Mouse (Mus musculus): ENCODE measurements around the gene Tmem51.

The Tmem51 gene

DNA sequence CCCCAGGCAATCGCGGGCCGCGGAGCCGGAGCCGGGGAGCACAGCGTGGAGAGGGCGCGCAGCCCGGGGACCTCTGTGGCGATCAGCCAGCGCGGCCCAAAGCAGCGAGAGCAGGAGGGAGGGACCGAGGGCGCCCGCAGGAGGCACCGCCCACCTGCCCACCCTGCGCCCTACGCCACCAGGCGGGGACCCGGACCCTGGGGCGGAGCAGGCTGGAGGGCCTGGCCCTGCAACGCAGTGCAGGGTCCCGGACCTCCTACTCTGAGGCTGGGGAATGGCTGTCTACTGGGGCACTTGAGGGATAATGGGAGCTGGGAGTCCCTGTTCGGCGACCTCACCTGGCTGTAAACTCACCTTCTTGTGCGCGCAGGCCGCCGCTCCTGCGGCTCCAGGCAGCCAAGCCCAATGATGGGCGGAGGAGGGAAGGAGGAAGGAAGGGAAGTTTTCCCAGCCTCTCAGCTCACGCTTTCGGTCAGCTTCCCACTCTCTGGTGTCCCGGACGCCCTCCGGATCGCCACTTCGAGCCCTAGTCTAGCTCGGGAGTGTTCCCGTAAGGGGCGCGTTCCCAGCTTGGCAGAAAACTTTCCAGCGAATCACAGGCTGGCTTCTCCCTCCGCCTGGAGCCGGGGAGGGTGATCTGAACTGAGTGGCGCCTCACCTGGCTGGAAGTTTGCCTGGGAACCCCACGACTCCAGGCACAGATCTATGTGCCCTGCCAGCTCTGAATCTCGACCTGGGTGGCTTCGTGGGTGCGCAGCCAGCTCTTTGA, at the start of gene Tmem51:
Gene Tmem51, minus strand, starts transcription at position 174 of the 769 bp plus-strand sequence.
- DNase-seq = no peak

DNA sequence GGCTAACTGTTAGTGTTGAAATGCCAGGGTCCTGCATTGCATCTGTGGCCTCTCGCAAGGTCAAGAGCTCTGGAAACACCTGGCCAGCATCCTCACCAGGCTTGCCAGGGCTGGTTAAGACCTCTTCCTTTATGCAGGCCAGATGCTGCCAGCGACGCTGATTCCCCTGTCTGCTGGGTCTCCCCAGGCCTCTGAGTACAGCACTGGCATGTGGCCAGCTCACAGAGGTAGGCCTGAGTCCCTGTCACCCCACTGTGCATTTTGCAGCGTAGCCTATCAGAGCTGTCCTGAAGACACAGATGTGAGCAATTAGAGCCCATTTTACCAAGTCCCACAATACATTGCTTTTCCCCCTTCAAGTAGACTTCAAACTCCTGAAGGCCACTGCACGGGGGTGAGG, 46.1 kb upstream of the Tmem51 start:
- DNase-seq = no peak

DNA sequence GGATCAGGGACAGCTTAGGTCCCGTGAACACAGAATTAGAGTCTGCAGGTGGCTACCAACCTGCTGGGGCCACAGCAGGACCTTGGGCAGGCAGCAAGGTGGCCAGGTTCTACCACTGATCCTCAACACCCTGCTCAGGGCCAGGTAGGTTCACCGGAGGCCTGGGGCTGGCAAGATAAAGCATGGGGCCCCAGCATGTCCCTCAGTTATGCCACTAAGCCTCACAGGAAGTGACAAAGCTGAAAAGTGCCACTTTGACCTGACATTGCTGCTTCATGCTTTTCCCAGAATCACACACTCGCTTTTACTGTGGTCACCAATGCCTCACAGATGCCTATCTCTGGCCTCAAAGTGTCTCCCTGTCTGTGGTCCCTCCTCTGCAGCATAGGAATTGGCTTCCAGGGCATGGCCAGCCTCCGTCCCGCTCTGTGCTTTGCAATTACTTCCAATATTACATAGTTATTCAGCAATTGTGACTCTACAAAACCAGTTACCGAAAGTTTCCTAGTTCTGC, 43.2 kb upstream of the Tmem51 start:
- DNase-seq = no peak

DNA sequence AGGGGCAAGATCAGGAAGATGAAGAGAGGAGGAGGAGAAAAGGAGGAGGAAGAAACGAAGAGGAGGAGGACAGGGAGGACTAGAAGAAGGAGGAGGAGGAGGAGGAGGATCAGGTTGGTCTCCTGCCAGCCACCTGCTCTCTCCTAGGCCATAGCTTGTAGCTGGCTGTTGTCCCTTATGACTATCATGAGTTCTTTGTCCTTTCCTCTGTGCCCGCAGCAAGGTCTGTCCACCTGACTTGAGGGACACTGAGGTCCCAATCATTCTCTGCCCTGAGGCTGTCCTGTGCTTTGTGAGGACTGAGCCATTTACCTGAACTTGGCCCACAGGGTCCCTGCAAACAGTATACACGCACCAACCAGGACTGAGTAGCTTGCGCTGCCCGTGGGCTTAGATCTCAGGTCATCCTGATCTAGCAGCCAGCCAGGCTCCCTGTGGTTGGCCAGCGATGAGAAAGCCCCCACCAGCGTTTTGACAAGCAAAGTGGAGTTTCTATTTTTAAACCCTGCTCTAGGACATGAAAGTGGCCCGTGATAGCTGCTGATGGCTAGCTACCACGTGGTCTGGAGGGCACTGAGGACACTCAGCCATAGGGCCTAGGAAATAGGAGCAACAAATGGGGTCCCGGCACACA, 42.7 kb upstream of the Tmem51 start:
- no peak for DNase-seq

DNA sequence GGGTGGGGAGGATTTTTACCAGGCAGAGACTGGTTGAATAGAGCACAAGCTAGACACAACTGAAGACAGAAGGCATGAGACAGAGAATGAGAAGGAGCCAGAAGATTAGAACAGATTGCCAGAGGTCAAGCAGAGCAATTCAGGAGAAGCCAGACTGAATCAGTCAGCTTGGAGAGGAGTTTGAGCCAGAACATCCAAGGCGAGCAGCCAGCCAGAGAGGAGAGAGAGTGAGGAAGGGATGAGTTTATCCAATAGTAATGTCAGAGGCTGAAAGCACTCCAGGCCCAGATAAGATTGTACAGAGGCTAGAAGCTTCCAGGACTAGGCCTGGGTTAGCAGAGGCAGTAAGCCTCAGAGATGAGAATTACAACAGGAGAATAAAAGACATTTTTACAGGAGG, 37.1 kb upstream of the Tmem51 start:
- DNase-seq = no peak

DNA sequence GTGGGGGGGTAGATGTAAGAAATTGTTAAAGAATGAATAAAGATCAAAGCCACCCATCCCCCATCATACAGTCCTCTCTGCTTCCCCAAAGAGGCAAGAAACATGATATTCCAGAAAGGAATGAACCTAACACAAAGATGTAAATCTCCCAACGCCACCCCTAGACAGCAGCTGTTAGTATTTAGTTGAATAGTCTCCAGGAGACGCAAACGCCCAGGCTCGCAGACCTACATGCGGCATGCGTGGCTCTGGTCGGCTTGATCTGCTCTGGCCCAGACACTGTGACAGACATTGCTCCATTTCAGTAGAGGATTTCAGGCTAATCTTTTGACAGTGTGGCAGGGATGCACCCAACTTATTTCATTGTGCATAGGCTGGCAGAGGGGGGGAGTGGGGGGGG, 34.4 kb upstream of the Tmem51 start:
- no peak for DNase-seq

DNA sequence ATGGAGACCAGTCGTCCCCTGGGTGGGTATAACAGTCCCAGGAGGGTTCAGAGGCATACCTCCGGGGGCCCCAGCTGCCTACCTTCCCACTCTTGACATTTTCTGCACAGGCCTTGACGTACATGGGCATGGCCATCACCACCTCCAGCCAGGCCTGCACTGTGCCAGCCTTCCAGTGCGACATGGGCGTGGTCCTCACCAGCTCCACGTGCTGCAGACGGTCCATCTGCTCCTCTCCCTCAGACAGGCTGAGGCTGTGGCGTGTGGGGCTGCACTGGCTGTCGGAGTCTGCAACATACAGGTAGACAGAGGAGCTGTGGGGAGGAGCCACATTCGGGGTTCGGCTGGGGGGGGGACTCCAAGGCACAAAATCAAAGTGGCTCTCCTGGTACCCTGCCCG, 33.9 kb upstream of the Tmem51 start:
- no peak for DNase-seq

DNA sequence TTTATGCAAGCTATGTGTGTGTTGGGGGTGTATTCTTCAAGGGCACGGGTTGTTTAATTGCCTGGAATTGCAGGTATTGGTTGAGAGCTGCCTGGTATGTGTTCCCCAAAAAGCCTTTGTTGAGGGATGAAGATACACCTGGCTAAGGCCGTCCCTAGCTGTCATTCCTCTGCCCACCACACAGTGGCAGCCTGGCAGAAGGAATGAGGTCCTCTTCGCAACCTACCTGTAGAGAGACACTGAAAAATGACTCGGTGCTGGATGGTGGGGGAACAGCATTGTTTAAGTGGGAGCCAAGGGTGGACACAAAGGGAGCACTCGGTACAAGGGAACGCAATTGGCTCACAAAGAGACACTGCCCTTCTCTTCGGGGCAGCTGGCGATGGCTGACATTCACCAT, 29.2 kb upstream of the Tmem51 start:
- DNase-seq = peak; percentile 46

DNA sequence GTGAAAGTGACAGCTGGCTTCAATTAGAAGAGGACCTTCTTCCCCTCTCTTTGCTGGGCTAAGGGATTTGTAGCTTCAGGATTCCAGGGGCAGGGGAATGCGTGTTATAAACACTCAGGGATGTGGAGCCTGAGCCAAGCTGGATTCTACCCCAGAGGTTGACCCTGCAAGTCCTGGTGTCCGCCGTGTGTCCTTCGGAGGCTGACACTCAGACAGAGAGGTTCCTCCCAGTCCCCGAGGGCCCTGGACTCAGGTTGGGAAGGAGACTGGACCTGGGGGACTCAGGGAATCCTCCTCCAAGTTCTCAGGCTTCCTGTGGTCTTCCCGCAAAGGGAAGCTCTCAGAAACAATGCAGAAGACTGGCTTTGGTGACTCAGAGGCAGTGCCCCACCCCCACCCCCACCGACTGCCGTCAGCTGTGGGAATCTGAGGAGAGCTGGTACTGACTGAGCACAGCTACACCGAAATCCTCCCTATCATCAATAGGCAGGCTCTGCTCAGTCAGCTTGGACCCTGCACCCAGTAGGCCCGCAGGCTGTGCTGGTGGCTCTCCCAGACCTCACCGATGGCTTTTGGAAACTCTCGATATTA, 19.1 kb upstream of the Tmem51 start:
- no peak for DNase-seq

DNA sequence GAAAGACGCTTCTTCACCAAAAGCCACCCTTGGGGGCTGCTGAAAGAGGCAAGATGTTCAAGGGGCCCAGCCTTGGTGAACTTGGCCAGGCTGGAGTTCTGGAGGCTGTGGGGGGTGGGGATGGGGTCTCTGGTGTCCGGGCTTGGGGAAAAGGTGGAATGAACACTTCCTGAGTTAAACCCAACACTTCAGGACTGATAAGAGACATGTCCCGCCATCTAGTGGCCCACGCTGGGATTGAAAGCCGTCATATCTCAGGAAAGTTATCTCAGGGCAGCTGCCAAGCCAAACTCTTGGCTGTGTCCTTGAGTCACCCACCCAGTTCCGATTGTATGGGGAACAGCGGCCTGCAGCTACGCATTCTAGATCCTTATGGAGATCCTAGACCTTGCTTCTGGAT, 14.2 kb upstream of the Tmem51 start:
- DNase-seq = peak; percentile 72

DNA sequence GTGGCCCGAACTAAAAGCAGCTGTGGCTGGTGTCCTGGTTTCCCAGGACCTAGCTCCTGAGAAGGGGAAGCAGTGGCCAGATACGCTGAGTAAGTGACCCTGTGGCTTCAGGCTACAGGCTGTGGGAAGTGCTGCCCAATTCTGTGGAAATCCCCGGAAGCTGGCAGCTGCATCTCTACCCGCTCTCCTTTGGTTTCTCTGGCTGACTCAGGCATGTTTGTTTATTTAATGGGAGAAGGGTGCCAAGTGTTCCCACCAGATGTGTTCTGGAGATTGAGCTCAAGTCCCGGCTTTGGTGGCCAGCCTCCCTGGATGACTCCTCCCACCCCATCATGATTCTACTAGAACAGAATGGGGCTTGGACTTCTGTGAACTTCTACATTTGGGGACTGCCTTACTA, 13.8 kb upstream of the Tmem51 start:
- DNase-seq = no peak

DNA sequence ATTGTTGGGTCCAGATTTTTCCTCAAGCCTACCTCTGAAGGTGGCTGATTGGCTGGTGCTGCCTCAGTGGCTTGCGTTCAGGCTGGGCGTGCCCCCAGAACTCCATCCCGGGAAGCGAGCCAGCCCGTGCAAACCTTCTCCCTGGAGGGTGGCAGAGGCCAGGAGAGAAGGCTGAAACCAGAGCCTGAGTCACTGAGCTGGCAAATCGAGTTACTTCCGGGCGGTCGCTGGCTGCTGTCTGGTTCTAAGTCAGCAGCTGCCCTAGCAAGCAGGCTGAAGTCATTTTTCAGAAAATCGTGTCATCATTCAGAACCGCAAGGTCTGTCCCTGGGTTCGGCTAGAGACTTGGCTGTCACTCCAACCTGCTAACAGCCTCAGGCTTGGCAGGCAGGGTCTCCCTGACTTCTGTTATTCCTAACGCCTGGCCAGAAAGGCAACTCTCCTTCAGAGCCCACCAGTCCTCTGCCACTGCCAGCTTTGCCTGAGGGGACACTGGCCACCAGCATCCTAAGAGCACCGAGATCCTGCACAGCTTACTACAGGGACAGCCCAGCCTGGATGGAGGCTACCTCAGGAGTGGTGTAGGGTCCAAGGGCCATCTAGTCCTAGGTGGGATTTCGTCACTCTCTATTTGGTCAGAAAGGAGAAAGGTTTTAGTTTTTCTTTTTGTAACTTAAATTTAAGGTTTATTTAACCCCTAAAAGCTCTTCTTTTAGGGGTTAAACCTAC, 11.6 kb upstream of the Tmem51 start:
- DNase-seq = no peak

DNA sequence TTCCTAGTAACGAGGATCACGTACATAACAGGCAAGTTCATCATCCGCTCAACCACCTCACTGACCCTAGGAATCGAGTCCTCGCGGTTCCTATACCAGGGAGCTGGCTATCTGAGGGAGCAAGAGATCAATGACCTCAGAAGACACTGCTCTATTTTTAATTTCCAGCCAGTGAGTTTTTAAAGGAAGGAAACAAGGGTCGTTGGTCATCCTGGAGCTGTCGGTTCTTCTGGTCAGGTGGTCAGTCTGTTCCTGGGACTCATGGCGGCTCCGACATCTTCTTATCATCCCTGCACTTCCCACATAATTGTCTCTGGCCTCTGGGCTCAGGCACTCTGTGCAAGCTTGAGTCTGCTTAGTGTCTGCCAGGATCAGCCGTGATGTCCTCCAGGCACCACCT, 10.3 kb upstream of the Tmem51 start:
- DNase-seq = no peak

DNA sequence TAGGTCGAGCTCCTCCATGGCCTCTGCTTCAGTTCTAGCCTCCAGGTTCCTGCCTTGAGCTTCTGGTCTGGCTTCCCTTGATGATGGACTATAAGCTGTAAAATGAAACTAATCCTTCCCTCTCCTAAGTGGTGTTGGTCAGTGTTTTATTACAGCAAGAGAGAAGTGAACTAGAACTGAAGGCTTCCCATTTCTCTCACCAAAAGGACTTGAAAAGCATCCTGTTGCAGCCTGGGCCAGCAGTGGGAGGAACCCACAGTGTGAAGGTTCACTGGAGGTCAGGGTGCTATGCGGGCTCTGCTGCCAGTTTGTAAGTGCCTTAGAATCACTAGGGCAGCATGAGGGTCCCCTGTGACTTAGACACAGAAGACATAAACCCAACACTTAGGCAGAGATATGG, 7.0 kb upstream of the Tmem51 start:
- DNase-seq = no peak

DNA sequence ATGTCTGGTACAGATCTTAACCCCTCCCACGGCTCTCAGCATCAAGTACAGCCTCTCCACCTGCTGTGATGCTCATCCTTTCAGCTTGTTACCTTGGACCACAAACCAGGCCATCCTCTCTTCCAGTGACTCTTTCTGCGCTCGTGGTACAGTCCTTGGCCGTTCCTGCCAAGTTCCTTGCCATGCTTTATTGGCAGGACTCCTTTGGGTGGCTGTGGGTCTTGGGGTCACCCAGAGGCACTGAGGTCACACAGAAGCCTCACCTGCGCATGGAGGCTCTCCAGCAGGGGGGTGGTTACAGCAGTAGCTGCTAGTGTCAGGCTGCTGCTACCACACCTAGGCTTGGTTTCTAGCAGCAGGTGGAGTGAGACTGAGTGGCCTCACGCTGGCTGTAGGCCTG, 5.9 kb upstream of the Tmem51 start:
- no peak for DNase-seq

DNA sequence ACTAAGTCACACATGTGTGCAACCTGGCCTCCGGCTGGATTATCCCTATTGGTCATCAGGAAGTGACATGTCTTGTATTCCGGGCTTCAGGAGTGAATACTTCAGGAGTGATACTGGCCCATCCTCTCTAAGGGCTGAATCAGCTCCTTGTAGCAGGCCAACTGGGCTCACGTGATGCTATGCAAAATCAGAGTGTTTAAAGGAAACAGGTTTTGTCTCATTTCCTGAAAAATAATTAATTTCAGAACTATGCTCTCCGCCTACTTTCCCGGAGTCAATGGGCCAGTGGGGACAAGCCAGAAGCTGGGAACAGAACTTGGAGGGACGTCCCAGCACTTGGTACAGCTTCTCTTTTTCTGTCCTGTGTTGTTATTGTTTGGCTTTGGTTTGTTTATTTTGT, 4.7 kb upstream of the Tmem51 start:
- DNase-seq = no peak

DNA sequence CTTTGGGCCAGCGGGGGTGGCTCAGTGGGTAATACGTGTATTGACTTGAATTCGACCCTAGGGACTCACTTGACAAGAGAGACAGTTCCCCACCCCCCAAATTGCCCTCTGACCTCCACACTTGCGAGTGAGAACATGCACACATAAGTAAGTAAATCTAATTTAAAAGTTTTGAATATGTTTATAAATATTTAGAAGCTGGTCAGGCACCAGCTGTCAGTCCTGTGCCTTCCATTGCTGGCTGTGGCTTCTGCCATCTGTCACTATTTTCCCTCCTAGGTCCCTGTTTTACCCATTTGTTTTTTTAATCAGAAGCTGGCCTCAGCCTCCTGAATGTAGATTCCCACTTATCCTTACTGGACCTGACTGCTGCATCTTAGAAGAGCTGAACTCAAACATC, 4.3 kb upstream of the Tmem51 start:
- no peak for DNase-seq

DNA sequence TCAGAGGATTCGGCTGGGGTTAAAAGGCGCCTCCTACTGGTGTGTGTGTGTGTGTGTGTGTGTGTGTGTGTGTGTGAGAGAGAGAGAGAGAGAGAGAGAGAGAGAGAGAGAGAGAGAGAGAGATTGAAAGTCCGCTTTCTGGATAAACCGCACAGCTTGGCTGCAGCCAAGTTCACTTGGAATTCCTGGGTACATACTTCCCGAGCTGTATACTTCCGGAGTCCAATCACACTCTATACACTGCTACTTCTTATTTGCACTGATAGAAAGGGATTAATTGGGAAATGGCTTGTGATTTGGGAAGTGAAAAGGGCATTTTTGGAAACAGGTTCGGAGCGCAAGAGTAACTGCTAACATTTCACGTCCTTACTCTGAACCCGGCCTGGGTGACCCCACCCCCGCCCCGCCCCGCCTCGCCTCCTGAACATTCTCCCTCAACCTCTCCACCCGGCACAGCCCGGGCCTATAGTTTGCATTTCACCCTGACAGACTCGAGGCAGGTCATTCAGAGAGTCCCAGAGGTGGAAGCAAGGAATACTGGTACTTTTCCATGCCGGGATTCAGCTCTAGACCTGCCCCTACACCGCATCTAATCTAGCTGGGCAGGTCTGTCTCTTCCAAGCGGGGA, 946 bp upstream of the Tmem51 start:
- DNase-seq = no peak

DNA sequence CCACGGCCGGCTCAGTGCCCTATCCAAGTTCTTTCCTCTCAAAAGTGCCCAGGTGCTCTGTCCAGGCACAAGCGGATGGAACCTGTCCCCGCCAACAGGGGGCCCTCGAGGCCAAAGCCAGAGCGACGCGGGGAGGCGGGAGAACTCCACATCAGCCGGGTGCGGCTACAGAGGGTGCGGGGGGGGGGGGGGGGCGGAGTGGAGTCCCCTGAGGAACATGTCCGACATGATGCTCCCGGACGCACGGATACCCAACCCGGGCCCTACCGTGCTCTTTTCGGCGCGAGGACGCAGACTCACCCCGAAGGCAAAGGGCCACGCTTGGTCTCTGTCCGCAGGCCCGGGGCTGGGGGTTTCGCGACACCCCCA, 358 bp downstream of the Tmem51 start:
- peak; percentile 44 for DNase-seq

DNA sequence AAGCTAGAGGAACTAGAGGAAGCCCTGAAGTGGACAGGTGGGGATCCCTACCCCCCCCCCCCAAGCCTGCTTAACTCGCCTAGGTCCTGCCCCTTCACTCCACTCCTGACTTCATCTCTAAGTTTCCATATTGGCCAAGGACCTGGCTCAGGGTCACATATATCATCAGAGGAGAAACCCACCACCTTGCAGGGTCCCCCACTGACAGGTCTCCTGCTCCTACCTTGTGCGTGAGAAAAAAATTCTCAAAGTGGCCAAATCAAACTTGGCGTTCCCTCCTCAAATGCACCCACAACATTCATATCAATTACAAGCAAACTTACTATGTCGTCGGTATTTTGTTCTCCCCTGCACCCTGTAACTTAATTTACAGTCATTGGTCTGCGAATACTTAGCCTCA, 911 bp downstream of the Tmem51 start:
- DNase-seq = no peak

DNA sequence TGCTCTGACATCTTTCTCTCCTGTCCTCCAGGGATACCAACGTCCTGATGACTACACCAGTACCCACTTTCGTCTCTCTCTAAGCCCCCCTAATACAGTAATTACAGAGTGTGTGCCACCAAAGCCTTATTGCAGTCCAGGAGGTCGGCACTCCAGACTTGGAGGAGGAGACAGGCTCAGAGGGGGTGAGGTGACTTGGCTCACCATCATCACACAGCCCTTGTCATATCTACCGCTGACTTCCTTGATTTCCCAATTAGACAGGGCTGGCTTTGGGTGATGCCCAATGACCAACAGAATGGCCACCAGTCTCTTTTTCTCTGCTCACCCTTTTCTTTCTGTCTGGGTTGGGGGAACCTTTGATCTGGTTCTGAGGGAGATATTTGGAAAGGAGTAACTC, 1.4 kb downstream of the Tmem51 start:
- no peak for DNase-seq

DNA sequence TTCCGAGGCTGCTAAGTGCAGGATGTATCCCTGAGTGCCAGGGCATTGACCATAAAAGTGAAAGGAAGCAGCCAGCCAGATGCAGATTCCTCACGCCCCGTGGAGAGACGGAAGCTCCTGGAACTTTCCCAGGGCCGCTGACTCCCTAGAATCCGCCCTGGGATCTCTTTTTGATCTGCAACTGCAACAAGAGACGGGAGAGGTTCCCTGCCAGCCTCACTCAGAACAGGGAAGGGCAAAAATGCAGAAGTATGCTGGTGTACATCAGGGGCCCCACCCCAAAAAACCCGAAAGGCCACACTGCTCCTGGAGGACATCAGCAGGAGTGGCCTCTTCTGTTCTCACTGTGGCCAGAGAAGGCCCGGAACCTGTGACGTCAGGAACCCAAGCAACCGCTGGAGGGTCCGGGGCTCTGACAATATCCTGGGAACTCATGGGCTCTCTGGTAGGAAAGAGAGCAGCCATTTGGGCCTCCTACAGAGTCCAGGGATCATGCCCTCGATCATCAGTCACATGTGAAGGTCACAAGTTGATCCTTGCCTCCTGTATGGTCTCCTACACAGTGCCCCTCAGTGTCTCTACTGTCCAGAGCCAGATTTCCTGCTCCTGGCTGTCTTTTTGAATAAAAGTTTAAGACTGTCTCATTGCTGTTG, 2.3 kb downstream of the Tmem51 start:
- no peak for DNase-seq

Measured in right cerebral cortex, adult 18-20 months (tissue).